ENCODE assay signal across 8 mouse cellular contexts in the genomic region with DNA sequence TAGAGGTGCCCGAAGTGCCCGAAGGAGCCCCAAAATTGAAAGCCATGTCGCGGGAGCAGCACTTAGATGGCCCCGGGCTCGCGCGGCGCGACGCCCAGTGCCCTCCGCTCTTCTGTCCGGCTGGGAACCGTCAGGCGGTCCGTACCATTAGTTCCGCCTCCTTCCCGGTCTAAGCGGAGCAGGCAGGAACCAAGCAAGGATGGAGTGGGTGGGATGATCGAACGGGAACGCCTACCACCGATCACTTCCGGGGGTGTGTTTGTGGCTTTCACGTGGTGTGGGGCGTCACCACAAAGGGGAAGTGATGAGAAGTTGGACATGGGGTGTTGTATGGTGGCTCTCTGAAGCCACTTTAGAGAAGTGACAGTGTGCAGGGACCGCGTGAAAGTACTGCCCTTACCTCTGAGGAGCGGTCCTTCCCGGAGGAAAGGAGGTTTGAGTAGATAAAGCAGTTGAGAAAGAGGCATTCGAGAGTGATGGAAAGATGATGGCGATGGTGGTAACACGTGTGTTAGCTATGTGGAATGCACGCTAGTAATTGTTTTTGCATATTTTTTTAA. TPM values are rescaled to one million over a fixed set of nuclear protein-coding genes. Genes with fewer than 3 reads are reported as not detected.
A peak's percentile ranks its signal among the peaks of the same experiment; 100 is the strongest.
DNase-seq lines count a peak whose midpoint lies in the region; ATAC-seq and TF ChIP-seq lines count a peak whose summit lies in the region.

A gene (minus strand): TSS at position 195 of the 560 bp plus-strand sequence.

- peaks cover 0 to 22% of the 10 kb centered on the region in 2 experiments; a peak in 2 of 4 replicates for H3K4me1 ChIP-seq in CH12.LX (ENCODE audit: control insufficient read depth in 1 of 2, insufficient read depth in 2 of 2)
- H3K4me1 ChIP-seq in forebrain, embryonic 11.5 days (replicated peaks; ENCODE audit: control insufficient read depth, insufficient read depth, low read length), result no peaks in the 10 kb centered on the region
- H3K4me1 ChIP-seq in heart, embryonic 16.5 days (ENCODE audit: control insufficient read depth, insufficient read depth, low read length), result peaks cover 11% of the 10 kb centered on the region
- H3K4me1 ChIP-seq in liver, embryonic 15.5 days (replicated peaks), result peaks cover 24% of the 10 kb centered on the region
- peaks cover 3% of the 10 kb centered on the region; the same call in 1 of the 2 replicates for H3K4me1 ChIP-seq in neural tube, embryonic 12.5 days

- H3K9me3 ChIP-seq in CH12.LX (replicated peaks; ENCODE audit: low read length), result no peaks in the 10 kb centered on the region
- H3K9me3 ChIP-seq in forebrain, embryonic 11.5 days (ENCODE audit: control insufficient read depth, low read length), result no peaks in the 10 kb centered on the region
- H3K9me3 ChIP-seq in heart, embryonic 16.5 days (replicated peaks; ENCODE audit: control insufficient read depth, low read length), result no peaks in the 10 kb centered on the region
- no peaks in the 10 kb centered on the region for H3K9me3 ChIP-seq in liver, embryonic 15.5 days (replicated peaks)
- H3K9me3 ChIP-seq in neural tube, embryonic 12.5 days, result no peaks in the 10 kb centered on the region

- TF ChIP-seq POLR2A in CH12.LX (IDR thresholded peaks at IDR 0.05; ENCODE audit: low read depth, low read length), result peak; percentile 94

- TF ChIP-seq RAD21 in CH12.LX (IDR thresholded peaks at IDR 0.05; ENCODE audit: low read depth, low read length), result no peak

- peak within 1 kb of the TSS; percentile 23; the same call in 1 of the 2 replicates for H3K27ac ChIP-seq in CH12.LX (ENCODE audit: insufficient read depth, low read depth)
- H3K27ac ChIP-seq in forebrain, embryonic 11.5 days (ENCODE audit: low read depth, low read length), result peak within 1 kb of the TSS; percentile 75
- peak within 1 kb of the TSS; percentile 88 for H3K27ac ChIP-seq in heart, embryonic 16.5 days (ENCODE audit: low read length)
- H3K27ac ChIP-seq in liver, embryonic 15.5 days (replicated peaks), result peak within 1 kb of the TSS; percentile 93
- H3K27ac ChIP-seq in neural tube, embryonic 12.5 days, result peak within 1 kb of the TSS; percentile 42; the same call in 1 of the 2 replicates

- ATAC-seq in forebrain, embryonic 11.5 days (replicated peaks; ENCODE audit: low FRiP score), result peak; percentile 98
- peak; percentile 98 for ATAC-seq in heart, embryonic 16.5 days (replicated peaks; ENCODE audit: extremely low read depth, insufficient read depth, low FRiP score)
- ATAC-seq in liver, embryonic 15.5 days (ENCODE audit: insufficient read depth), result peak; percentile 97
- ATAC-seq in neural tube, embryonic 12.5 days (ENCODE audit: low FRiP score, low read depth), result peak; percentile 100

- TF ChIP-seq CTCF in CH12.LX (conservative IDR thresholded peaks at IDR 0.05 in 1 of 2, IDR thresholded peaks at IDR 0.05 in 1 of 2; ENCODE audit: low read depth in 2 of 2, low read length in 2 of 2), result no peak

- peak within 1 kb of the TSS; percentile 94 for H3K9ac ChIP-seq in CH12.LX (ENCODE audit: insufficient read depth, low read depth)
- peak within 1 kb of the TSS; percentile 96 for H3K9ac ChIP-seq in forebrain, embryonic 11.5 days (ENCODE audit: low read length)
- H3K9ac ChIP-seq in heart, embryonic 16.5 days (ENCODE audit: low read length), result peak within 1 kb of the TSS; percentile 98
- H3K9ac ChIP-seq in liver, embryonic 15.5 days, result peak within 1 kb of the TSS; percentile 94
- H3K9ac ChIP-seq in neural tube, embryonic 12.5 days, result peak within 1 kb of the TSS; percentile 94

- H3K27me3 ChIP-seq in CH12.LX (replicated peaks), result no peaks in the 10 kb centered on the region
- no peaks in the 10 kb centered on the region for H3K27me3 ChIP-seq in forebrain, embryonic 11.5 days (ENCODE audit: control insufficient read depth, insufficient read depth, low read length)
- no peaks in the 10 kb centered on the region for H3K27me3 ChIP-seq in heart, embryonic 16.5 days (ENCODE audit: control insufficient read depth, insufficient read depth, low read length)
- H3K27me3 ChIP-seq in liver, embryonic 15.5 days, result no peaks in the 10 kb centered on the region
- no peaks in the 10 kb centered on the region for H3K27me3 ChIP-seq in neural tube, embryonic 12.5 days (replicated peaks)

- H3K79me2 ChIP-seq in CH12.LX (replicated peaks; ENCODE audit: control insufficient read depth, extremely low read depth, insufficient read depth, poor library complexity, severe bottlenecking), result peaks cover 39% of the 10 kb centered on the region

- in situ Hi-C loops in CH12.LX (cut with MboI; ENCODE audit: low pct_ligation_motif_present, low pct_unique_long_range_greater_than_20kb, low sequenced_read_pairs), result no loop called here

- peak; percentile 54; the same call in 1 of the 2 replicates for TF ChIP-seq EP300 in CH12.LX (IDR thresholded peaks at IDR 0.05; ENCODE audit: low read length)

- WGBS in forebrain, embryonic 11.5 days, result 1% methylated on average over 34 of the region's 34 CpGs
- under 1% methylated on average over 34 of the region's 34 CpGs for WGBS in heart, embryonic 16.5 days
- WGBS in liver, embryonic 15.5 days (ENCODE audit: insufficient replicate concordance), result under 1% methylated on average over 34 of the region's 34 CpGs
- WGBS in neural tube, embryonic 12.5 days, result under 1% methylated on average over 34 of the region's 34 CpGs

- peak; percentile 98 for DNase-seq in CH12.LX (ENCODE audit: extremely low read depth)
- peak; percentile 96 for DNase-seq in c-Kit-positive CD71-positive TER-119-negative erythroid progenitor cells, embryonic 14.5 days (ENCODE audit: low read depth)
- DNase-seq in forebrain, embryonic 11.5 days (ENCODE audit: low spot score), result peak; percentile 95
- peak; percentile 96 to 97 for DNase-seq in kidney, postnatal 36 days
- peak; percentile 98 for DNase-seq in telencephalon, adult 2 months (ENCODE audit: low read depth, low spot score)

- H3K36me3 ChIP-seq in CH12.LX (replicated peaks in 1 of 2; ENCODE audit: control insufficient read depth in 1 of 2, insufficient read depth in 1 of 2, low read length in 1 of 2), result peaks cover 3 to 14% of the 10 kb centered on the region in 2 experiments
- no peaks in the 10 kb centered on the region for H3K36me3 ChIP-seq in forebrain, embryonic 11.5 days (ENCODE audit: control insufficient read depth, insufficient read depth, low read length)
- H3K36me3 ChIP-seq in heart, embryonic 16.5 days (ENCODE audit: control insufficient read depth, insufficient read depth), result peaks cover 8% of the 10 kb centered on the region; the same call in 1 of the 2 replicates
- H3K36me3 ChIP-seq in liver, embryonic 15.5 days (replicated peaks), result peaks cover 9% of the 10 kb centered on the region
- no peaks in the 10 kb centered on the region; the same call in 1 of the 2 replicates for H3K36me3 ChIP-seq in neural tube, embryonic 12.5 days

- peak within 1 kb of the TSS; percentile 82 to 97 (median 92) for H3K4me3 ChIP-seq in CH12.LX (replicated peaks in 1 of 3; ENCODE audit: low read depth in 2 of 3, low read length in 2 of 3, poor library complexity in 1 of 3)
- H3K4me3 ChIP-seq in forebrain, embryonic 11.5 days (ENCODE audit: low read depth, low read length), result peak within 1 kb of the TSS; percentile 89
- peak within 1 kb of the TSS; percentile 98 for H3K4me3 ChIP-seq in heart, embryonic 16.5 days (ENCODE audit: low read length)
- H3K4me3 ChIP-seq in liver, embryonic 15.5 days (replicated peaks), result peak within 1 kb of the TSS; percentile 97
- peak within 1 kb of the TSS; percentile 97 for H3K4me3 ChIP-seq in neural tube, embryonic 12.5 days

- dilution Hi-C loops in CH12.LX (cut with MboI; ENCODE audit: extremely low pct_ligation_motif_present, extremely low pct_unique_long_range_greater_than_20kb, low sequenced_read_pairs), result no loop called here

- peak within 1 kb of the TSS; percentile 97 for H3K4me2 ChIP-seq in CH12.LX (ENCODE audit: insufficient read depth, low read depth, poor library complexity, severe bottlenecking)
- peak within 1 kb of the TSS; percentile 80 for H3K4me2 ChIP-seq in forebrain, embryonic 11.5 days (ENCODE audit: low read depth, low read length, severe bottlenecking)
- H3K4me2 ChIP-seq in heart, embryonic 16.5 days (ENCODE audit: low read depth, low read length), result peak within 1 kb of the TSS; percentile 73
- peak within 1 kb of the TSS; percentile 88 for H3K4me2 ChIP-seq in liver, embryonic 15.5 days
- peak within 1 kb of the TSS; percentile 81 for H3K4me2 ChIP-seq in neural tube, embryonic 12.5 days (replicated peaks)

TF ChIP-seq in CH12.LX, 34 proteins besides CTCF, POLR2A, EP300 and RAD21 (continues in another document):
- TF ChIP-seq TCF12 (IDR thresholded peaks at IDR 0.05; ENCODE audit: low read depth, low read length), result peak; percentile 96
- TF ChIP-seq GABPA (IDR thresholded peaks at IDR 0.05; ENCODE audit: insufficient replicate concordance, low read depth, low read length), result peak; percentile 45; the same call in 1 of the 2 replicates
- TF ChIP-seq JUN (IDR thresholded peaks at IDR 0.05; ENCODE audit: insufficient read depth, low read depth, low read length), result no peak
- TF ChIP-seq JUND (conservative IDR thresholded peaks at IDR 0.05; ENCODE audit: low read depth, low read length), result peak; percentile 32; the same call in 1 of the 2 replicates
- peak; percentile 87 for TF ChIP-seq KAT2A (IDR thresholded peaks at IDR 0.05; ENCODE audit: insufficient replicate concordance, low read length)
- peak; percentile 99 for TF ChIP-seq SIN3A (IDR thresholded peaks at IDR 0.05; ENCODE audit: low read length)
- no peak for TF ChIP-seq SMC3 (IDR thresholded peaks at IDR 0.05; ENCODE audit: low read depth, low read length)
- peak; percentile 75; the same call in 1 of the 2 replicates for TF ChIP-seq E2F4 (IDR thresholded peaks at IDR 0.05; ENCODE audit: insufficient replicate concordance, low read depth, low read length)
- peak; percentile 93; the same call in 1 of the 2 replicates for TF ChIP-seq POLR2AphosphoS2 (IDR thresholded peaks at IDR 0.05; ENCODE audit: low read depth, low read length)
- TF ChIP-seq ELF1 (IDR thresholded peaks at IDR 0.05; ENCODE audit: low read depth, low read length), result peak; percentile 95
- peak; percentile 77 for TF ChIP-seq CHD2 (IDR thresholded peaks at IDR 0.05; ENCODE audit: low read length)
- peak; percentile 96 for TF ChIP-seq MAX (IDR thresholded peaks at IDR 0.05; ENCODE audit: low read length)
- peak; percentile 91 for TF ChIP-seq TBP (conservative IDR thresholded peaks at IDR 0.05; ENCODE audit: low read depth, low read length)
- TF ChIP-seq USF1 (IDR thresholded peaks at IDR 0.05; ENCODE audit: low read depth, low read length), result peak; percentile 84

RNA-seq across cellular contexts. Expression of the gene that starts here (rescaled TPM):
- total RNA-seq in CH12.LX (2012; rRNA removed) (41.9 and 43.7 TPM in 2 replicates), CH12.LX (2014; rRNA removed) (90.5 and 101 TPM in 2 replicates)
- 66.4 and 72.5 TPM in 2 replicates for polyA plus RNA-seq in CH12.LX (2012; ENCODE audit: insufficient read length, low read depth)
- polyA plus RNA-seq in forebrain, embryonic 11.5 days (2014; fragmentation: Nextera tagmentation; extraction: Ambion mirVana), result 65.9 and 70.5 TPM in 2 replicates
- 37.2 and 38.8 TPM in 2 replicates for polyA plus RNA-seq in heart, embryonic 16.5 days (2015; fragmentation: Nextera tagmentation; extraction: Ambion mirVana)
- 26.7 and 27.7 TPM in 2 replicates for polyA plus RNA-seq in liver, embryonic 15.5 days (2015; fragmentation: Nextera tagmentation; extraction: Ambion mirVana)
- 50.4 and 53.6 TPM in 2 replicates for polyA plus RNA-seq in neural tube, embryonic 12.5 days (2016; fragmentation: Nextera tagmentation; extraction: Ambion mirVana)

Comparison
In these comparisons a context has a peak if more than half of its experiments do, and no peak if none do; other contexts are left out.
1. Peak in every context shown above with its lines: DNase-seq, ATAC-seq, H3K4me3 ChIP-seq and H3K27ac ChIP-seq.
2. H3K27ac ChIP-seq: peak in every context shown above with its lines; median percentile 93 in liver, embryonic 15.5 days; 88 in heart, embryonic 16.5 days; 75 in forebrain, embryonic 11.5 days; 42 in neural tube, embryonic 12.5 days; 23 in CH12.LX.